Mouse (Mus musculus): Measurements from ENCODE around the gene Kat6b. TPM values are rescaled to one million over a fixed set of nuclear protein-coding genes. Genes with fewer than 3 reads are reported as not detected.
"Not testable (repeated sequence)": the region's sequence is repeated elsewhere in the genome, so short reads cannot be mapped to it uniquely, and the experiment has no call there.

The Kat6b gene
- polyA plus RNA-seq, 1 experiment from 2014 or later: 7.1 TPM

GRCm38 (mm10) chr14:21509111-21509905 lies 28.1 kb downstream of the Kat6b start:
- H3K36me3 ChIP-seq (ENCODE audit: control insufficient read depth, insufficient read depth, low read length): no peaks in the 10 kb centered on the region
- H3K4me3 ChIP-seq (ENCODE audit: low read length): no peak overlapping the region
- no peak overlapping the region for H3K9ac ChIP-seq (ENCODE audit: low read depth, low read length)
- H3K4me2 ChIP-seq (ENCODE audit: low read depth, low read length): no peak overlapping the region
- H3K9me3 ChIP-seq (ENCODE audit: control insufficient read depth, low read length): no peaks in the 10 kb centered on the region
- H3K27me3 ChIP-seq (replicated peaks; ENCODE audit: control insufficient read depth, insufficient read depth, low read length): no peaks in the 10 kb centered on the region
- H3K4me1 ChIP-seq (ENCODE audit: control insufficient read depth, insufficient read depth, low read length): 0 out of 2 replicates have a peak, but pooled peaks cover 2% of the 10 kb centered on the region
- WGBS: 67% methylated on average over 3 of the region's 3 CpGs
- no peak for ATAC-seq
- no peak overlapping the region for H3K27ac ChIP-seq (ENCODE audit: low read length)

GRCm38 (mm10) chr14:21511438-21511837 lies 30.2 kb downstream of the Kat6b start:
- Histone ChIP-seq H3K4me1 (ENCODE audit: control insufficient read depth, insufficient read depth, low read length) (no peaks in the 10 kb centered on the region), H3K9me3 (ENCODE audit: control insufficient read depth, low read length) (no peaks in the 10 kb centered on the region), H3K27me3 (replicated peaks; ENCODE audit: control insufficient read depth, insufficient read depth, low read length) (no peaks in the 10 kb centered on the region), H3K4me3 (ENCODE audit: low read length) (no peak overlapping the region), H3K36me3 (ENCODE audit: control insufficient read depth, insufficient read depth, low read length) (no peaks in the 10 kb centered on the region), H3K9ac (ENCODE audit: low read depth, low read length) (no peak overlapping the region), H3K27ac (ENCODE audit: low read length) (no peak overlapping the region), H3K4me2 (ENCODE audit: low read depth, low read length) (no peak overlapping the region)
- ATAC-seq: no peak
- 81% methylated on average over 6 of the region's 6 CpGs for WGBS

- ATAC-seq: no peak
- H3K4me2 ChIP-seq (ENCODE audit: low read depth, low read length): no peak overlapping the region
- WGBS: 92% methylated on average over 5 of the region's 5 CpGs
- H3K4me1 ChIP-seq (ENCODE audit: control insufficient read depth, insufficient read depth, low read length): no peaks in the 10 kb centered on the region
- no peak overlapping the region for H3K9ac ChIP-seq (ENCODE audit: low read depth, low read length)
- no peaks in the 10 kb centered on the region for H3K9me3 ChIP-seq (ENCODE audit: control insufficient read depth, low read length)
- H3K4me3 ChIP-seq (ENCODE audit: low read length): no peak overlapping the region
- no peaks in the 10 kb centered on the region for H3K27me3 ChIP-seq (replicated peaks; ENCODE audit: control insufficient read depth, insufficient read depth, low read length)
- peaks cover 6% of the 10 kb centered on the region; the same call in 1 of the 2 replicates for H3K36me3 ChIP-seq (ENCODE audit: control insufficient read depth, insufficient read depth, low read length)
- no peak overlapping the region for H3K27ac ChIP-seq (ENCODE audit: low read length)
Observed at GRCm38 (mm10) chr14:21515505-21515904, 34.3 kb downstream of the Kat6b start.

- Histone ChIP-seq H3K9me3 (ENCODE audit: control insufficient read depth, low read length) (no peaks in the 10 kb centered on the region), H3K4me2 (ENCODE audit: low read depth, low read length) (no peak overlapping the region), H3K4me3 (ENCODE audit: low read length) (no peak overlapping the region), H3K36me3 (ENCODE audit: control insufficient read depth, insufficient read depth, low read length) (peaks cover 6% of the 10 kb centered on the region; the same call in 1 of the 2 replicates), H3K27ac (ENCODE audit: low read length) (no peak overlapping the region), H3K27me3 (replicated peaks; ENCODE audit: control insufficient read depth, insufficient read depth, low read length) (no peaks in the 10 kb centered on the region), H3K4me1 (ENCODE audit: control insufficient read depth, insufficient read depth, low read length) (peaks cover 18% of the 10 kb centered on the region), H3K9ac (ENCODE audit: low read depth, low read length) (no peak overlapping the region)
- no peak for ATAC-seq
- WGBS: 88% methylated on average over 3 of the region's 3 CpGs
Observed at GRCm38 (mm10) chr14:21519307-21519706, 38.1 kb downstream of the Kat6b start.

GRCm38 (mm10) chr14:21520496-21520895 lies 39.3 kb downstream of the Kat6b start:
- WGBS: 85% methylated on average over 7 of the region's 7 CpGs
- no peaks in the 10 kb centered on the region for H3K27me3 ChIP-seq (replicated peaks; ENCODE audit: control insufficient read depth, insufficient read depth, low read length)
- no peak overlapping the region for H3K4me3 ChIP-seq (ENCODE audit: low read length)
- H3K4me2 ChIP-seq (ENCODE audit: low read depth, low read length): no peak overlapping the region
- peaks cover 6% of the 10 kb centered on the region; the same call in 1 of the 2 replicates for H3K36me3 ChIP-seq (ENCODE audit: control insufficient read depth, insufficient read depth, low read length)
- no peak overlapping the region for H3K9ac ChIP-seq (ENCODE audit: low read depth, low read length)
- H3K27ac ChIP-seq (ENCODE audit: low read length): no peak overlapping the region
- ATAC-seq: no peak
- H3K9me3 ChIP-seq (ENCODE audit: control insufficient read depth, low read length): no peaks in the 10 kb centered on the region
- H3K4me1 ChIP-seq (ENCODE audit: control insufficient read depth, insufficient read depth, low read length): peaks cover 22% of the 10 kb centered on the region

GRCm38 (mm10) chr14:21521496-21521895 lies 40.3 kb downstream of the Kat6b start:
- H3K4me1 ChIP-seq (ENCODE audit: control insufficient read depth, insufficient read depth, low read length): peaks cover 22% of the 10 kb centered on the region
- H3K36me3 ChIP-seq (ENCODE audit: control insufficient read depth, insufficient read depth, low read length); H3K27me3 ChIP-seq (replicated peaks; ENCODE audit: control insufficient read depth, insufficient read depth, low read length); H3K4me3 ChIP-seq (ENCODE audit: low read length); ATAC-seq; H3K27ac ChIP-seq (ENCODE audit: low read length); H3K9me3 ChIP-seq (ENCODE audit: control insufficient read depth, low read length); H3K9ac ChIP-seq (ENCODE audit: low read depth, low read length); H3K4me2 ChIP-seq (ENCODE audit: low read depth, low read length): not testable (repeated sequence)
- WGBS: 94% methylated on average over 3 of the region's 4 CpGs

GRCm38 (mm10) chr14:21522312-21522978 lies 41.2 kb downstream of the Kat6b start:
- H3K27ac ChIP-seq (ENCODE audit: low read length): no peak overlapping the region

GRCm38 (mm10) chr14:21523234-21523633 lies 42.0 kb downstream of the Kat6b start:
- H3K9me3 ChIP-seq (ENCODE audit: control insufficient read depth, low read length): no peaks in the 10 kb centered on the region
- H3K27me3 ChIP-seq (replicated peaks; ENCODE audit: control insufficient read depth, insufficient read depth, low read length): no peaks in the 10 kb centered on the region
- no peaks in the 10 kb centered on the region for H3K36me3 ChIP-seq (ENCODE audit: control insufficient read depth, insufficient read depth, low read length)
- H3K9ac ChIP-seq (ENCODE audit: low read depth, low read length): no peak overlapping the region
- 45% methylated on average over 9 of the region's 9 CpGs for WGBS
- no peak for ATAC-seq
- H3K4me3 ChIP-seq (ENCODE audit: low read length): no peak overlapping the region
- no peak overlapping the region for H3K27ac ChIP-seq (ENCODE audit: low read length)
- H3K4me1 ChIP-seq (ENCODE audit: control insufficient read depth, insufficient read depth, low read length): peaks cover 22% of the 10 kb centered on the region
- no peak overlapping the region for H3K4me2 ChIP-seq (ENCODE audit: low read depth, low read length)

More at GRCm38 (mm10) chr14:21522312-21522978, 41.2 kb downstream of the Kat6b start:
- Histone ChIP-seq H3K4me2 (ENCODE audit: low read depth, low read length) (no peak overlapping the region), H3K4me1 (ENCODE audit: control insufficient read depth, insufficient read depth, low read length) (peaks cover 22% of the 10 kb centered on the region), H3K9ac (ENCODE audit: low read depth, low read length) (no peak overlapping the region), H3K36me3 (ENCODE audit: control insufficient read depth, insufficient read depth, low read length) (peaks cover 1% of the 10 kb centered on the region; the same call in 1 of the 2 replicates), H3K4me3 (ENCODE audit: low read length) (no peak overlapping the region), H3K27me3 (replicated peaks; ENCODE audit: control insufficient read depth, insufficient read depth, low read length) (no peaks in the 10 kb centered on the region), H3K9me3 (ENCODE audit: control insufficient read depth, low read length) (no peaks in the 10 kb centered on the region)
- ATAC-seq: no peak
- 90% methylated on average over 16 of the region's 16 CpGs for WGBS

GRCm38 (mm10) chr14:21523851-21524441 lies 42.7 kb downstream of the Kat6b start:
- no peak for ATAC-seq
- Histone ChIP-seq H3K4me3 (ENCODE audit: low read length) (no peak overlapping the region), H3K4me2 (ENCODE audit: low read depth, low read length) (no peak overlapping the region), H3K36me3 (ENCODE audit: control insufficient read depth, insufficient read depth, low read length) (no peaks in the 10 kb centered on the region), H3K9me3 (ENCODE audit: control insufficient read depth, low read length) (no peaks in the 10 kb centered on the region), H3K4me1 (ENCODE audit: control insufficient read depth, insufficient read depth, low read length) (peaks cover 22% of the 10 kb centered on the region), H3K27ac (ENCODE audit: low read length) (peak overlapping the region; percentile 5; the same call in 1 of the 2 replicates), H3K27me3 (replicated peaks; ENCODE audit: control insufficient read depth, insufficient read depth, low read length) (no peaks in the 10 kb centered on the region), H3K9ac (ENCODE audit: low read depth, low read length) (no peak overlapping the region)
- WGBS: 34% methylated on average over 3 of the region's 3 CpGs
